Mouse (Mus musculus) liver, postnatal 0 days (tissue): ENCODE data around the gene Spock1.

Source experiments
- CTCF ChIP-seq: sonication (generic); IDR thresholded peaks from 2 replicates; pipeline ENCODE4 v1.5.1; 2016; ENCODE audit warnings: antibody characterized with exemption, low read depth
- EP300 ChIP-seq: IDR thresholded peaks from 2 replicates; pipeline ENCODE4 v1.6.1; 2016; ENCODE audit warnings: antibody characterized with exemption, low read depth, mild to moderate bottlenecking

GRCm38 (mm10) chr13:57782107-57782561, 126.0 kb downstream of the Spock1 start:
- TF ChIP-seq CTCF, result no peak
- TF ChIP-seq EP300, result no peak
